Mouse (Mus musculus) myocyte (in vitro differentiated cells): ENCODE data around the gene Fam69b. TPM values are rescaled to one million over a fixed set of nuclear protein-coding genes. Genes with fewer than 3 reads are reported as not detected.

ENCODE experiments used
- H3K27me3 ChIP-seq: one replicate; pipeline ENCODE4 v1.6.1; 2011; ENCODE audit not compliant: control insufficient read depth, insufficient read depth, insufficient read length
- H3K36me3 ChIP-seq: one replicate; pipeline ENCODE4 v1.6.1; 2011; ENCODE audit not compliant: control insufficient read depth, insufficient read depth
- H3K4me2 ChIP-seq: one replicate; pipeline ENCODE4 v1.6.1; 2011; ENCODE audit warnings: low read depth, control low read depth
- H3K4me3 ChIP-seq: one replicate; pipeline ENCODE4 v1.5.1; 2011; ENCODE audit warnings: mild to moderate bottlenecking, control low read depth, moderate library complexity
- H3K79me2 ChIP-seq: one replicate; pipeline ENCODE4 v1.6.1; 2011; ENCODE audit not compliant: control insufficient read depth, insufficient read depth
- H3ac ChIP-seq: one replicate; pipeline ENCODE4 v1.6.1; 2011; ENCODE audit not compliant: control insufficient read depth, insufficient read length
- CEBPB ChIP-seq: IDR thresholded peaks from 2 replicates; pipeline ENCODE4 v1.6.1; 2011; ENCODE audit warnings: mild to moderate bottlenecking, moderate library complexity; ENCODE audit not compliant: poor library complexity, insufficient read depth, severe bottlenecking
- E2F4 ChIP-seq: IDR thresholded peaks from one replicate; pipeline ENCODE4 v1.6.1; 2011; ENCODE audit warnings: mild to moderate bottlenecking, control low read depth, moderate library complexity; ENCODE audit not compliant: insufficient read depth
- MAX ChIP-seq: IDR thresholded peaks from one replicate; pipeline ENCODE4 v1.6.1; 2011; ENCODE audit warnings: low read depth, mild to moderate bottlenecking, control low read depth
- MYOD1 ChIP-seq, 3 experiments: IDR thresholded peaks; one replicate each; pipeline ENCODE4 v1.6.1; 2011; ENCODE audit warnings: control low read depth in 2 of 3, low read depth in 2 of 3, mild to moderate bottlenecking in 2 of 3, moderate library complexity in 1 of 3; ENCODE audit not compliant: insufficient read length in 2 of 3, control insufficient read depth in 1 of 3
- MYOG ChIP-seq, 3 experiments: IDR thresholded peaks; one replicate each; pipeline ENCODE4 v1.6.1; 2011; ENCODE audit warnings: control low read depth in 2 of 3, low read depth in 2 of 3, mild to moderate bottlenecking in 2 of 3; ENCODE audit not compliant: insufficient read length in 2 of 3, control insufficient read depth in 1 of 3, insufficient read depth in 1 of 3
- POLR2A ChIP-seq: IDR thresholded peaks from one replicate; pipeline ENCODE4 v1.6.1; 2011; ENCODE audit warnings: low read depth, mild to moderate bottlenecking, control low read depth, moderate library complexity; ENCODE audit not compliant: insufficient read length
- POLR2AphosphoS2 ChIP-seq: IDR thresholded peaks from one replicate; pipeline ENCODE4 v1.6.1; 2011; ENCODE audit warnings: low read depth, control low read depth; ENCODE audit not compliant: insufficient read length
- REST ChIP-seq: IDR thresholded peaks from one replicate; pipeline ENCODE4 v1.6.1; 2011; ENCODE audit warnings: mild to moderate bottlenecking, control low read depth, moderate library complexity; ENCODE audit not compliant: insufficient read depth, insufficient read length
- SRF ChIP-seq: IDR thresholded peaks from one replicate; pipeline ENCODE4 v1.6.1; 2011; ENCODE audit warnings: low read depth; ENCODE audit not compliant: control insufficient read depth, insufficient read length
- TCF12 ChIP-seq: IDR thresholded peaks from one replicate; pipeline ENCODE4 v1.6.1; 2011; ENCODE audit warnings: mild to moderate bottlenecking, control low read depth; ENCODE audit not compliant: poor library complexity, insufficient read depth, severe bottlenecking
- TCF3 ChIP-seq: IDR thresholded peaks from one replicate; pipeline ENCODE4 v1.6.1; 2011; ENCODE audit warnings: low read depth, control low read depth; ENCODE audit not compliant: insufficient read length
- USF1 ChIP-seq: IDR thresholded peaks from one replicate; pipeline ENCODE4 v1.6.1; 2011; ENCODE audit warnings: low read depth, mild to moderate bottlenecking, control low read depth, moderate library complexity
- polyA plus RNA-seq: library from polyadenylated mRNA; unstranded; fragments of >200 nt; fragmentation: generic; extraction: Trizol; gene quantifications from one replicate; pipeline ENCODE4 v1.2.1, GENCODE M21; 2012; ENCODE audit warnings: missing spikeins

Gene Fam69b
- polyA plus RNA-seq, 1 experiment: 2.6 TPM

- no peak for TF ChIP-seq E2F4
- TF ChIP-seq MAX: no peak
- TF ChIP-seq TCF12: no peak
- no peak for TF ChIP-seq TCF3
- no peak for TF ChIP-seq CEBPB
- no peak overlapping the region for H3K4me3 ChIP-seq
- peak overlapping the region; percentile 55 for H3ac ChIP-seq
- peak overlapping the region; percentile 75 for H3K4me2 ChIP-seq
- no peaks in the 10 kb centered on the region for H3K79me2 ChIP-seq
- no peaks in the 10 kb centered on the region for H3K36me3 ChIP-seq
- no peaks in the 10 kb centered on the region for H3K27me3 ChIP-seq
These were observed 658 bp downstream of the Fam69b start for GRCm38 (mm10) chr2:26628792-26629437.

DNA sequence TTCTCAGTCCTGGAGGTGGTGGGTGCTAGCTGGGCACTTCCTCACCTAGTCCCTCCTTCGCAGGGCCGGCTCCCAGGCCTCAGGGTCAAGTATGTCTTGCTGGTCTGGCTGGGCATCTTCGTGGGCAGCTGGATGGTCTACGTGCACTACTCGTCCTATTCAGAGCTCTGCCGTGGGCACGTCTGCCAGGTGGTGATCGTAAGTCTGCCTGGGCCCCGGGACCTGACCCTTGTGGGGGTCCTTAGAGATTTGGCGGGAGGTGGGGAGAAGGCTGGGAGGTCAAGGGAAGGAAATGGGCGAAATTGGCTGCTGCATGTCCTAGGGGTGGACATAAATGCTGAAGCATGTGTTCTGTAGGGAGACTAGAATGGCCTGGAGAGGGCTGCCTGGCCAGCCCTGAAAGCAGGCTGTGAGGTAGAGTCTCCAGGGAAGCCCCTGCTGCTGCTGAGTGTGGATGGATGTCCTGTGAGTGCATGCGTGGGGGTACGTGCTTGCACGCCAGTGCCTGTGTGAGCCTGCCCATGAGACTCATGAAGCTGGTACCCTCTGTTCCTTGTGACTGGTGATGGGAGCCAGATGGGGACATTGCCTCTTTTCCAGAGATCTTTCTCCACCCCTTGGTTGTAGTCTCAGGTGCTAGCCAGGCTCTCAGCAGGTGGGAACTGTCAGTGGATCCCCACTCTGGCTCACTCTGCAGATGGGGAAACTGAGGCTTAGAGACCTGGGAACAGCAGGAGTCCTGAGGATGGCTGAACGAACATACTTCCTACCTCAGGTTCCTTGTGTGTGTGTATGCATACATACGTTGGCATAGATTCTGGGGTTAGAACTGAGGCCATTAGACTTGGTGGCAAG is 4.5 kb downstream of the Fam69b start:
- peaks cover 15% of the 10 kb centered on the region for H3K36me3 ChIP-seq
- peaks cover 7% of the 10 kb centered on the region for H3K79me2 ChIP-seq
- H3K27me3 ChIP-seq: no peaks in the 10 kb centered on the region
- H3K4me2 ChIP-seq: no peak overlapping the region
- no peak overlapping the region for H3ac ChIP-seq
- no peak for TF ChIP-seq MAX
- peak; percentile 92 for TF ChIP-seq POLR2AphosphoS2
- TF ChIP-seq CEBPB: no peak
- TF ChIP-seq POLR2A: peak; percentile 22
- no peak overlapping the region for H3K4me3 ChIP-seq

GRCm38 (mm10) chr2:26633953-26634530 is 5.8 kb downstream of the Fam69b start:
- H3K4me3 ChIP-seq: no peak overlapping the region
- H3K79me2 ChIP-seq: peaks cover 20% of the 10 kb centered on the region
- TF ChIP-seq USF1 (no peak), POLR2A (peak; percentile 13), SRF (no peak), POLR2AphosphoS2 (peak; percentile 87), E2F4 (no peak), MAX (no peak), TCF3 (no peak), MYOG (IDR thresholded peaks at IDR 0.05; ENCODE audit: control insufficient read depth in 1 of 3, insufficient read depth in 1 of 3, insufficient read length in 2 of 3, low read depth in 2 of 3) (no peak), TCF12 (no peak), CEBPB (no peak), MYOD1 (IDR thresholded peaks at IDR 0.05; ENCODE audit: control insufficient read depth in 1 of 3, insufficient read length in 2 of 3, low read depth in 2 of 3) (no peak), REST (no peak)
- H3ac ChIP-seq: no peak overlapping the region
- peaks cover 24% of the 10 kb centered on the region for H3K36me3 ChIP-seq
- no peak overlapping the region for H3K4me2 ChIP-seq
- no peaks in the 10 kb centered on the region for H3K27me3 ChIP-seq

GRCm38 (mm10) chr2:26634629-26635488 is 6.6 kb downstream of the Fam69b start:
- Histone ChIP-seq H3K36me3 (peaks cover 24% of the 10 kb centered on the region), H3K79me2 (peaks cover 28% of the 10 kb centered on the region), H3K27me3 (no peaks in the 10 kb centered on the region), H3ac (no peak overlapping the region), H3K4me2 (no peak overlapping the region), H3K4me3 (no peak overlapping the region)
- peak; percentile 35 for TF ChIP-seq POLR2AphosphoS2
- TF ChIP-seq MAX: no peak
- TF ChIP-seq CEBPB: no peak
- TF ChIP-seq POLR2A: peak; percentile 9
